Mouse (Mus musculus): ENCODE measurements around the gene Rasgrp1. TPM values are rescaled to one million over a fixed set of nuclear protein-coding genes. Genes with fewer than 3 reads are reported as not detected.

The Rasgrp1 gene
- polyA plus RNA-seq, 1 experiment from 2014 or later, result 2.3 TPM

DNA sequence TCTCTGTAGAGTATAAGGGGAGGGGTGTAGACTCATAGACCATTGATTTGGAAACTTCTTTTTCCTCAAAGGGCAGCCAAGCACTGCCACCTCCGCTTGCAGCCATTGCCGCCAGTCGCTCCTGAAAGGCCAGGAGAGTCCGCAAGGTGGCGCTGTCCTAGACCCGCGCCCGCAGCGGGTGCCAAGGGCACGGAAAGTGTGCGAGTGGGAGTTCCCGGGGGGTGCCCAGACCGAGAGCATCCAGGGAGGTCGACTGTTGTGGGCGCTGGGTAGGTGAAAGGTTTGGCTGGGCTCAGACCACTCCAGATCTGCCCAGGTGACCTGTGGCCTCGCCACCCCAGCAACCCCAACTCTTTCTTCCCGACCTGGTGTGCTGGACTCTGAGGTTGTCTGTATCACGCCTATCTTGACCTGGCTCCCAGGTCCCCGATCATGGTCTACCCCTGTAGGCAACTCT is 683 bp downstream of the Rasgrp1 start:
- peak overlapping the region; percentile 1; the same call in 1 of the 2 replicates for H3K9ac ChIP-seq (replicated peaks; ENCODE audit: low read depth, low read length)
- H3K9me3 ChIP-seq (ENCODE audit: control insufficient read depth, low read depth, low read length), result no peaks in the 10 kb centered on the region
- H3K27ac ChIP-seq (ENCODE audit: low read length), result no peak overlapping the region
- H3K4me2 ChIP-seq (replicated peaks; ENCODE audit: low read depth, low read length), result peak overlapping the region; percentile 84
- H3K4me3 ChIP-seq (ENCODE audit: low read depth, low read length), result peak overlapping the region; percentile 39
- H3K4me1 ChIP-seq (ENCODE audit: control insufficient read depth, insufficient read depth, low read length), result peaks cover 12% of the 10 kb centered on the region
- H3K36me3 ChIP-seq (ENCODE audit: control insufficient read depth, insufficient read depth, low read length), result no peaks in the 10 kb centered on the region
- H3K27me3 ChIP-seq (ENCODE audit: control insufficient read depth, insufficient read depth, low read length), result no peaks in the 10 kb centered on the region
- no peak; the same call in 1 of the 2 replicates for ATAC-seq (ENCODE audit: insufficient number of reproducible peaks, insufficient read depth, low FRiP score, low read depth)
- WGBS, result under 1% methylated on average over 19 of the region's 19 CpGs

GRCm38 (mm10) chr2:117338501-117338900 is 4.3 kb downstream of the Rasgrp1 start:
- H3K4me3 ChIP-seq (ENCODE audit: low read depth, low read length), result no peak overlapping the region
- no peak for ATAC-seq (ENCODE audit: insufficient number of reproducible peaks, insufficient read depth, low FRiP score, low read depth)
- peaks cover 20% of the 10 kb centered on the region for H3K4me1 ChIP-seq (ENCODE audit: control insufficient read depth, insufficient read depth, low read length)
- no peaks in the 10 kb centered on the region for H3K27me3 ChIP-seq (ENCODE audit: control insufficient read depth, insufficient read depth, low read length)
- no peak overlapping the region for H3K27ac ChIP-seq (ENCODE audit: low read length)
- no peaks in the 10 kb centered on the region for H3K9me3 ChIP-seq (ENCODE audit: control insufficient read depth, low read depth, low read length)
- WGBS, result 82% methylated on average over 3 of the region's 3 CpGs
- no peak overlapping the region for H3K4me2 ChIP-seq (replicated peaks; ENCODE audit: low read depth, low read length)
- H3K9ac ChIP-seq (replicated peaks; ENCODE audit: low read depth, low read length), result no peak overlapping the region
- H3K36me3 ChIP-seq (ENCODE audit: control insufficient read depth, insufficient read depth, low read length), result no peaks in the 10 kb centered on the region

- Histone ChIP-seq H3K27ac (ENCODE audit: low read length) (no peak overlapping the region), H3K4me1 (ENCODE audit: control insufficient read depth, insufficient read depth, low read length) (peaks cover 16% of the 10 kb centered on the region), H3K9ac (replicated peaks; ENCODE audit: low read depth, low read length) (no peak overlapping the region), H3K4me3 (ENCODE audit: low read depth, low read length) (no peak overlapping the region), H3K9me3 (ENCODE audit: control insufficient read depth, low read depth, low read length) (no peaks in the 10 kb centered on the region), H3K36me3 (ENCODE audit: control insufficient read depth, insufficient read depth, low read length) (no peaks in the 10 kb centered on the region), H3K4me2 (replicated peaks; ENCODE audit: low read depth, low read length) (no peak overlapping the region), H3K27me3 (ENCODE audit: control insufficient read depth, insufficient read depth, low read length) (no peaks in the 10 kb centered on the region)
- ATAC-seq (ENCODE audit: insufficient number of reproducible peaks, insufficient read depth, low FRiP score, low read depth), result no peak
- 93% methylated on average over 7 of the region's 7 CpGs for WGBS
Observed at GRCm38 (mm10) chr2:117337902-117338301, 4.9 kb downstream of the Rasgrp1 start.

DNA sequence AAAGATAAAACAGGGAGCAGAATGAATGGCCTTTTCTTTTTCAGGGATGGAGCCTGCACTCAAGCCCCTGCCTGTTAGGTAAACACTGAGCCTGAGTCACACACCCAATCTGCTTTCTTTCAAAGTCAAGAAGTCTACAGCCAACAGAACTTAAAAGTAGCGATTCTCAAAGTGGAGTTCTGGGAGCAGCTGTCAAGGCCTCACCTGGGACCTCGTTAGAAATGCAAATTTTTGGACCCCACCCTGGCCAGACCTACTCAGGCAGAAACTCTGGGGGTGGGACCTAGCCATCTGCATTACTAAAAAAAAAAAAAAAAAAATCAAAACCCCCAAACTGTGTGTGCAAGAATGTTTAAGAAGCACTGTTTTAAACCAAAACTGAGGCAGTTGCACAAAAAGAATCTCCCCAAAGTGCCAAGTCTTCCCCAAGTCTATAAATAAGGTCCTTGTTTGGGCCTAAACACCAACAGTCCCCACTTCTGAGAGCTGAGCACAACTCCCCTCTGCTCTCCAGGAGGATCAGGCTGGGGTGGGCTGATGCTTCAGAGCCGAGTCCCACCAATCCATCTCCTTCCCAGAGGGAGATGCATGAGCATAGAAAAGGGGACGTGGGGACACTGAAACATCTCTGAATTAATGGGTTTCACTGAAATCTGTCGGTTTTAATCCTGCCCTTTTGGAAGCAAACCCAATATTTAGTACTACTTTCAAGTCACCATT is 5.7 kb downstream of the Rasgrp1 start:
- no peak overlapping the region for H3K9ac ChIP-seq (replicated peaks; ENCODE audit: low read depth, low read length)
- no peak overlapping the region for H3K4me2 ChIP-seq (replicated peaks; ENCODE audit: low read depth, low read length)
- H3K9me3 ChIP-seq (ENCODE audit: control insufficient read depth, low read depth, low read length), result no peaks in the 10 kb centered on the region
- peak overlapping the region; percentile 82 for H3K27ac ChIP-seq (ENCODE audit: low read length)
- no peaks in the 10 kb centered on the region for H3K27me3 ChIP-seq (ENCODE audit: control insufficient read depth, insufficient read depth, low read length)
- ATAC-seq (ENCODE audit: insufficient number of reproducible peaks, insufficient read depth, low FRiP score, low read depth), result peak; percentile 62
- H3K4me1 ChIP-seq (ENCODE audit: control insufficient read depth, insufficient read depth, low read length), result peaks cover 11% of the 10 kb centered on the region; the same call in 1 of the 2 replicates
- WGBS, result 25% methylated on average over 5 of the region's 5 CpGs
- no peak overlapping the region for H3K4me3 ChIP-seq (ENCODE audit: low read depth, low read length)
- H3K36me3 ChIP-seq (ENCODE audit: control insufficient read depth, insufficient read depth, low read length), result no peaks in the 10 kb centered on the region

DNA sequence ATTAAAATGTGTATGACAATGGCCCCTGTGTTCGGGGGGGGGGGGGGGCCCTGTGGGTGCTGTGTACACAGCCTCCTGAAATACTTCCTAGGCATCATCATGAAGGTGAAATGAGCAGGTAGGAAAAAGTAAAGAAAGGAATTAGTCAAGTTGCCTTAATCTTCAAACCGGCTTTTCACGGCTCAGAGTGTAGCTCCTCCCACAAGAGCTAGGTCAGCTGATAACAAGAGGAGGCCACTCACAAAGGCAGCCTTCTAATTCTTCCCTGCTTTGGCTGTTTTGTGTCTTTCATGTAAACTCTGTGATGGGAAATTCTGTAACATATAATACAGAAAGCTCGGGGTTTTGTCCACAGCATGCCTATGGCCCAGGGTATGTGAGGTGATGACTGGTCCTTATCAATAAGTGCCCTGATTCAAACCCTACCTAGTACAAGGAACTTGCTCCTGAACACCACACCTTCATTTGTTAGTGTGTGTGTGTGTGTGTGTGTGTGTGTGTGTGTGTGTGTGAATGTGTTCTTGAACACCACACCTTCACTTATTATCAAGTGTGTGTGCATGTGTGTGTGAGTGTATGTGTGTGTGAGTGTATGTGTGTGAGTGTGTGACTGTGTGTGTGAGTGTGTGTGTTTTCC is 7.1 kb downstream of the Rasgrp1 start:
- peak; percentile 82 for ATAC-seq (ENCODE audit: insufficient number of reproducible peaks, insufficient read depth, low FRiP score, low read depth)
- Histone ChIP-seq H3K4me1 (ENCODE audit: control insufficient read depth, insufficient read depth, low read length) (peaks cover 8% of the 10 kb centered on the region; the same call in 1 of the 2 replicates), H3K4me2 (replicated peaks; ENCODE audit: low read depth, low read length) (no peak overlapping the region), H3K9ac (replicated peaks; ENCODE audit: low read depth, low read length) (no peak overlapping the region), H3K27ac (ENCODE audit: low read length) (peak overlapping the region; percentile 82), H3K9me3 (ENCODE audit: control insufficient read depth, low read depth, low read length) (no peaks in the 10 kb centered on the region), H3K36me3 (ENCODE audit: control insufficient read depth, insufficient read depth, low read length) (no peaks in the 10 kb centered on the region), H3K4me3 (ENCODE audit: low read depth, low read length) (no peak overlapping the region), H3K27me3 (ENCODE audit: control insufficient read depth, insufficient read depth, low read length) (no peaks in the 10 kb centered on the region)
- WGBS, result 32% methylated on average over 4 of the region's 4 CpGs

GRCm38 (mm10) chr2:117331634-117332033 is 11.2 kb downstream of the Rasgrp1 start:
- WGBS, result 44% methylated on average over 5 of the region's 5 CpGs
- Histone ChIP-seq H3K4me3 (ENCODE audit: low read depth, low read length) (no peak overlapping the region), H3K4me1 (ENCODE audit: control insufficient read depth, insufficient read depth, low read length) (peaks cover 5% of the 10 kb centered on the region; the same call in 1 of the 2 replicates), H3K27me3 (ENCODE audit: control insufficient read depth, insufficient read depth, low read length) (no peaks in the 10 kb centered on the region), H3K4me2 (replicated peaks; ENCODE audit: low read depth, low read length) (no peak overlapping the region), H3K9ac (replicated peaks; ENCODE audit: low read depth, low read length) (no peak overlapping the region), H3K9me3 (ENCODE audit: control insufficient read depth, low read depth, low read length) (no peaks in the 10 kb centered on the region), H3K36me3 (ENCODE audit: control insufficient read depth, insufficient read depth, low read length) (no peaks in the 10 kb centered on the region), H3K27ac (ENCODE audit: low read length) (no peak overlapping the region)
- ATAC-seq (ENCODE audit: insufficient number of reproducible peaks, insufficient read depth, low FRiP score, low read depth), result no peak

- ATAC-seq (ENCODE audit: insufficient number of reproducible peaks, insufficient read depth, low FRiP score, low read depth), result no peak
- 72% methylated on average over 9 of the region's 9 CpGs for WGBS
- Histone ChIP-seq H3K4me3 (ENCODE audit: low read depth, low read length) (no peak overlapping the region), H3K9me3 (ENCODE audit: control insufficient read depth, low read depth, low read length) (no peaks in the 10 kb centered on the region), H3K27ac (ENCODE audit: low read length) (no peak overlapping the region), H3K36me3 (ENCODE audit: control insufficient read depth, insufficient read depth, low read length) (no peaks in the 10 kb centered on the region), H3K4me1 (ENCODE audit: control insufficient read depth, insufficient read depth, low read length) (no peaks in the 10 kb centered on the region), H3K4me2 (replicated peaks; ENCODE audit: low read depth, low read length) (no peak overlapping the region), H3K9ac (replicated peaks; ENCODE audit: low read depth, low read length) (no peak overlapping the region), H3K27me3 (ENCODE audit: control insufficient read depth, insufficient read depth, low read length) (no peaks in the 10 kb centered on the region)
Observed at GRCm38 (mm10) chr2:117328521-117329285, 14.1 kb downstream of the Rasgrp1 start.

DNA sequence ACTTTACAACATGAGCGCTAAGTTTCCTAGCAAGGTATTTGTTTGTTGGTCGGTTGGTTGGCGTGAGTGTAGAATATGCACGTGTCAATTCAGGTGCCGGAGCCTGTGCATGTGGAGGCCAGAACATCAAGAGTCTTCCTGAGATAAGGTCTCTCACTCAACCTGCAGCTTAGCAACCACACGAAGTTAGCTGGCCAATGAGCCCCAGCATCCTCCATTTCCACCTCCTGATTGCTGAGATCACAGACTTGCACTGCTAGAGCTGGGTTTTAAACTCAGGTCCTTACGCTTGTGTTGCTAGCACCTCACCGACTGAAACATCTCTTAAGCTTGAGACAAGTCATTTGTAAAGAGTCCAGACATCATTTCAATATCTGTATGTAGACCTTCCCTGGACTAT is 20.4 kb downstream of the Rasgrp1 start:
- no peak overlapping the region for H3K27ac ChIP-seq (ENCODE audit: low read length)
- no peaks in the 10 kb centered on the region for H3K9me3 ChIP-seq (ENCODE audit: control insufficient read depth, low read depth, low read length)
- H3K4me2 ChIP-seq (replicated peaks; ENCODE audit: low read depth, low read length), result no peak overlapping the region
- H3K4me1 ChIP-seq (ENCODE audit: control insufficient read depth, insufficient read depth, low read length), result no peaks in the 10 kb centered on the region
- WGBS, result 84% methylated on average over 8 of the region's 8 CpGs
- no peaks in the 10 kb centered on the region for H3K27me3 ChIP-seq (ENCODE audit: control insufficient read depth, insufficient read depth, low read length)
- no peaks in the 10 kb centered on the region for H3K36me3 ChIP-seq (ENCODE audit: control insufficient read depth, insufficient read depth, low read length)
- no peak overlapping the region for H3K9ac ChIP-seq (replicated peaks; ENCODE audit: low read depth, low read length)
- ATAC-seq (ENCODE audit: insufficient number of reproducible peaks, insufficient read depth, low FRiP score, low read depth), result no peak
- no peak overlapping the region for H3K4me3 ChIP-seq (ENCODE audit: low read depth, low read length)
